Mouse (Mus musculus): ENCODE measurements around the gene Cdh4. TPM values are rescaled to one million over a fixed set of nuclear protein-coding genes. Genes with fewer than 3 reads are reported as not detected.
A peak's percentile ranks its signal among the peaks of the same experiment; 100 is the strongest.

Cdh4 gene
- polyA plus RNA-seq, 1 experiment, result 0.55 TPM

DNA sequence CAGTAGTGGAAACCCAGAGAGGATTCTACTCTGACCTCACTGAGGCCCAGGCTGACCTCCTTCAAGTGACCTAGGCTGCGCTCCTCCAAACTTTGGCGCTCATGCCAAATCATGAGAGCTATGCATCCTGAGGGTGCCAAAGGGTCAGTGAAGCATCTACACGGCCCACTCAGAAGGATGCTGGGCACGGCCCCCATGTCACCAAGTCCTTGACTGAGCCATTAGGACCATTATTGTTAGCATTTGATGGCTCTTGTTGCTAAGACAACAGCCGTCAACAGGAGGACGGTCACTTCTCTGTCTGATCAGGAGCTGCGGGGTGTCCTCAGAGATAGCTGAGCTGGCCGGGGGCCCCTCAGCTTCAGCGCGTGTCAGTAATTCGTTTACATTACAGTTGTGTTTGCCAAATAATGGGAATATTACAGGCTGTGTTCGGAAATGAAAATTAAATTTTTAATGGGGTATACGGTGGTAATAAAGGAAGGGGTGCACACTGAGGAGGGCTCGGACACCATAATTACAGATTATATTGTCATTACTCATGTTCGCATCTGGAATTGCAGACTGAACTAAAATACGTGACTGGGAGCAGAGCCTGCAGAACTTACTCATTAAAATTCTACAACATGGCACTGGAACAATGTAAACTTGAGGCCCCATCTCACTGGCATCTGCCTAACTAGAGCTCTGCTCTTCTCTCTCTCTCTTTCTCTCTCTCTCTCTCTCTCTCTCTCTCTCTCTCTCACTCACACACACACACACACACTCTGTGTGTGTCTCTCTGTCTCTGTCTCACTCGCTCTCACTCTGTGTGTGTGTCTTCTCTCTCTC, 181.6 kb downstream of the Cdh4 start:
- 82% methylated on average over 17 of the region's 17 CpGs for WGBS
- Histone ChIP-seq H3K4me3 (replicated peaks; ENCODE audit: control insufficient read depth, low read depth, low read length) (no peak overlapping the region), H3K27ac (ENCODE audit: control insufficient read depth, insufficient read depth, low read depth, low read length, poor library complexity) (no peak overlapping the region), H3K4me1 (ENCODE audit: control insufficient read depth, insufficient read depth, low read length) (no peaks in the 10 kb centered on the region)
- TF ChIP-seq CTCF (IDR thresholded peaks at IDR 0.05; ENCODE audit: control insufficient read depth, insufficient read depth, low read length) (no peak), POLR2A (IDR thresholded peaks at IDR 0.05; ENCODE audit: borderline replicate concordance, control insufficient read depth, low read depth, low read length) (no peak)

DNA sequence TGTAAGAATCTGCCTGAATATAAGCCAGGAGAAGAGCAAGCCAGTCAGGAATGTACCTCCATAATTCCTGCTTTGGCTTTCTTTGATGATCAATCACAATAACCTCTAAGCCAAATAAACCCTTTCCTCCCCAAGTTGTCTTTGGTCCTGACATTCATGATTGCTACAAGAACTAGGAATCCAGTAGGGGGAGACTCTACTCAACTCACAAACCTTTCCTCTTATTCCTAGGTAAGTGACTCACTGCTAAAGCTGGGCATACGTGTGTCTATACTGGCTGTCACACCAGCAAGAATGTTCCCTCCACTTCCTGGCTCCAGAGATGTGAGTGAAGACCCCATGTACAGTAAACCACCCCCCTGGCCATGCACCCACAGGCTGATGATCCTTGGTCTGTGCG, 185.3 kb downstream of the Cdh4 start:
- 74% methylated on average over 2 of the region's 2 CpGs for WGBS
- Histone ChIP-seq H3K27ac (ENCODE audit: control insufficient read depth, insufficient read depth, low read depth, low read length, poor library complexity) (no peak overlapping the region), H3K4me3 (replicated peaks; ENCODE audit: control insufficient read depth, low read depth, low read length) (no peak overlapping the region), H3K4me1 (ENCODE audit: control insufficient read depth, insufficient read depth, low read length) (no peaks in the 10 kb centered on the region)
- TF ChIP-seq POLR2A (IDR thresholded peaks at IDR 0.05; ENCODE audit: borderline replicate concordance, control insufficient read depth, low read depth, low read length), result no peak
- no peak for TF ChIP-seq CTCF (IDR thresholded peaks at IDR 0.05; ENCODE audit: control insufficient read depth, insufficient read depth, low read length)

DNA sequence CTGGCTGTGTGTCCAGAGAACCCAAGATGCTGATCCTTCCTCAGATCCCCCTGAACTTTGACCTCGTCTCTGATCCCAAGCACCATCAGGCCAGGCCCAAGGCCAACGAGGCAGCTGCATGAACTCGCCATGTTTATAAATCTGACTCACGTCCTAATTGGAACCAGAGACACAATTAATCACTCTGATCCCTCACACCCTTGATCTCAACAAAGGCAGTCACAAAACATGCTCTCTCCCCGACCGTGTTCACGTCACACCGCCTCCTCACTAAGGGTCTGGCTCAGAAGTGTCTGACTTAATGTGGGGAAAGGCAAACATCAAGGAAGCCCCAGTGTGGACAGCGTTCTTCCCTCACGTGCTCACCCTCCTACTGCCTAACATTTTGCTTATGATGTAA, 188.5 kb downstream of the Cdh4 start:
- WGBS, result 72% methylated on average over 10 of the region's 10 CpGs
- H3K4me1 ChIP-seq (ENCODE audit: control insufficient read depth, insufficient read depth, low read length), result no peaks in the 10 kb centered on the region
- TF ChIP-seq CTCF (IDR thresholded peaks at IDR 0.05; ENCODE audit: control insufficient read depth, insufficient read depth, low read length) (no peak), POLR2A (IDR thresholded peaks at IDR 0.05; ENCODE audit: borderline replicate concordance, control insufficient read depth, low read depth, low read length) (no peak)
- no peak overlapping the region for H3K27ac ChIP-seq (ENCODE audit: control insufficient read depth, insufficient read depth, low read depth, low read length, poor library complexity)
- no peak overlapping the region for H3K4me3 ChIP-seq (replicated peaks; ENCODE audit: control insufficient read depth, low read depth, low read length)

DNA sequence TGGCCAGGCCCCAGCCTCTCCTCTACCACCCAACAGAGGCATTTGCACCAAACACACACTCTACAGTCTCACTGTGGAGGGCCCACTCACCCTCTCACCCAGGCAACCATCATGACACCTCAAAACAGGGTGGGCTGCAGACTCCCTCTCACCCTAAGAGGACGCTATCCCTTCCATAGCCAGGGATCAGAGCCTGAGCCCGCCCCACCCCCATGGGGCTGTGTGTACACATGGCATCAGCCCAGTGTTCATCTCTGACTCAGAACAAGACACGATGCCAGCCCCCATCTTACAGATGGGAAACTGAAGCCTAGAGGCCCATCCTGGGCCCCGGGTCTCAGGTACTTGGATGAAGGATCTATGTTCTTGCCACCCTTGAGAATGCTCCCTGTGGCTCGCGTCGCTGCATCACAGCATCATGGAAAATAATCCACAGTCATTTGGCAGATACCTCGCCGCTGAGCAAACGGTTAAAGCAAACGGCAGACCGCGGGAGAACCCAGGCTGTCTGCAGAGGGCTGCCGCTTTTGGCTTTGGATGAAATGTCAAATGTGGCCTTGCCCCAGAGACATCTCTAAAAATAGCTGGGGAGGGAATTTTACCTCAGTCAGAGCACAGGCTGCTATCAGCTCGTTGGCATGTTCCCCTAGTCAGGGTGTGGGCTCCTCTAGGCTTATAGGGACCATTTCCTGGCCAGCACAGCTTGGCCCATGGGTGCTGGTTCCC, 198.5 kb downstream of the Cdh4 start:
- H3K4me1 ChIP-seq (ENCODE audit: control insufficient read depth, insufficient read depth, low read length), result no peaks in the 10 kb centered on the region
- TF ChIP-seq CTCF (IDR thresholded peaks at IDR 0.05; ENCODE audit: control insufficient read depth, insufficient read depth, low read length) (no peak), POLR2A (IDR thresholded peaks at IDR 0.05; ENCODE audit: borderline replicate concordance, control insufficient read depth, low read depth, low read length) (no peak)
- H3K4me3 ChIP-seq (replicated peaks; ENCODE audit: control insufficient read depth, low read depth, low read length), result no peak overlapping the region
- no peak overlapping the region for H3K27ac ChIP-seq (ENCODE audit: control insufficient read depth, insufficient read depth, low read depth, low read length, poor library complexity)
- WGBS, result 84% methylated on average over 15 of the region's 15 CpGs

DNA sequence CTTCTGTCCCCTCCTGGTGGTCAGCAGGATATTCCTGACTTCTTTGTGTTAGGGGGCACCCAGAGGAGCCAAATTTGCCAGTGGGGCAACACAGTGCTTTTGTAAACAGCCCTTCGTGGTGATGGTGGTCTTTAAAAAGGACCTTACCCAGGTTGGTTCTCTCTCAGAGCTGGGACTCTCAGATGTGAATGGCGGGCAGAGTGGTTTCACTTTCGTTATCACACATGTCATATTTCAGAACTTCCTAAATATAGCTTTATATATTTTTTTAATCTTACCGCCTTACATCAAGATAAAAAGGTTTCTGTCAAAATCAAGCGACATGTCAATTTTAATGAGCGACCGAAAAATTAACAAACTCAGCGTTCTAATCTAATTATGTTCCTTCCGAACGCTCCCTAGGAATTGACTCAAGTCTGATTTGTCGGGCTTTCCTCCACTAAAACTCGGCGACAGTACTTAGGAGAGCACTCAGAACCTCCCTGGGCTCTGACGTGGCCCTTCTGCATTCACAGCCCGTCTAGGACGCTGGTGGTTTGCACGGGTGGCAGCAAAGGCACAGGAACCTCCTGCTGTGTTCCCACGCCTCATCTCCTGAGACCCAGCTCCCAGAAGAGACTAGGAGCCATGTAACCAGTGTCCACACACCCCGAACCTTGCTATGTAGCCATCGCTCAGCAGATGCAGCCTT, 206.5 kb downstream of the Cdh4 start:
- WGBS, result 53% methylated on average over 20 of the region's 20 CpGs
- no peak overlapping the region for H3K27ac ChIP-seq (ENCODE audit: control insufficient read depth, insufficient read depth, low read depth, low read length, poor library complexity)

DNA sequence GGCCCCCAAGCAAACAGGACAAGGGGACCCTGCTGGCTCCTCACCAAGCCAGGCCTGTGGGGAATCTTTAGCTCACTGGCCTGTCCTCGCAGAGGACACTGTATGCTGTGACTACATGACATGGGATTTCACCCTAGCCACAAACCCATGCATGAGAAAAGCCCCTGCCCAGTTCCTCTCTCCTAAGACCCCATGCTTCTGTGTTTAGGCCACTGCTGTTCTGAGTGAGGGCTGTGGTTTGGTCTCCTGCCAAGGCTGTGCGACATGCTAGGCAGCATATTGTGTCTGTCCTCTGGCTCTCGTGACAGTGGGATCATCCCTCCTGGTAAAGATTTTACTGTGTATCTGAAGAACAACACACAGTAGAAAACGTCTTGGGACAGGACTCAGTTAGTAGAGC, 207.1 kb downstream of the Cdh4 start:
- 20% methylated on average over 4 of the region's 4 CpGs for WGBS
- TF ChIP-seq CTCF (IDR thresholded peaks at IDR 0.05; ENCODE audit: control insufficient read depth, insufficient read depth, low read length), result no peak
- no peak for TF ChIP-seq POLR2A (IDR thresholded peaks at IDR 0.05; ENCODE audit: borderline replicate concordance, control insufficient read depth, low read depth, low read length)
- H3K4me3 ChIP-seq (replicated peaks; ENCODE audit: control insufficient read depth, low read depth, low read length), result no peak overlapping the region
- H3K27ac ChIP-seq (ENCODE audit: control insufficient read depth, insufficient read depth, low read depth, low read length, poor library complexity), result no peak overlapping the region
- no peaks in the 10 kb centered on the region; the same call in 1 of the 2 replicates for H3K4me1 ChIP-seq (ENCODE audit: control insufficient read depth, insufficient read depth, low read length)

More for the DNA sequence above, 206.5 kb downstream of the Cdh4 start:
- H3K4me3 ChIP-seq (replicated peaks; ENCODE audit: control insufficient read depth, low read depth, low read length), result peak overlapping the region; percentile 30
- TF ChIP-seq CTCF (IDR thresholded peaks at IDR 0.05; ENCODE audit: control insufficient read depth, insufficient read depth, low read length) (no peak), POLR2A (IDR thresholded peaks at IDR 0.05; ENCODE audit: borderline replicate concordance, control insufficient read depth, low read depth, low read length) (no peak)
- no peaks in the 10 kb centered on the region; the same call in 1 of the 2 replicates for H3K4me1 ChIP-seq (ENCODE audit: control insufficient read depth, insufficient read depth, low read length)

DNA sequence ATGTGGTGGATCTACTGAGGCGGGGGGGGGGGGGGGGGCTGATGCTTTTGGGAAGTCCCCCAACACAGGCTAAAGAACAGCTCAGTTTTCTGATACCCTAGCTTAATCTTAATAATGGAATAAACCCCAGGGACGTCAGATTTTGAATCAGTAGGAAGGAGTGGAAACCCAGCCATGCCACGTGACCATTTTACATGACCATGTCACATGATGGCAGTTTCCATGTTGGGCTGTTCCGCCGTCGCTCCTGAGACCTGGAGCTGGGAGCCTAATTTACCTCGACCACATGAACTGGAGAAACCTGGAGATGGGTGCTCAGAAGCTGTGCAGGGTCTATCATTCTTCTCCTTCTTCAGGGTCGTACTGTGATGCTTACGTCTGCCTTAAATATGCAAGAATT, 207.9 kb downstream of the Cdh4 start:
- TF ChIP-seq POLR2A (IDR thresholded peaks at IDR 0.05; ENCODE audit: borderline replicate concordance, control insufficient read depth, low read depth, low read length), result no peak
- TF ChIP-seq CTCF (IDR thresholded peaks at IDR 0.05; ENCODE audit: control insufficient read depth, insufficient read depth, low read length), result no peak
- H3K27ac ChIP-seq (ENCODE audit: control insufficient read depth, insufficient read depth, low read depth, low read length, poor library complexity), result no peak overlapping the region
- no peak overlapping the region for H3K4me3 ChIP-seq (replicated peaks; ENCODE audit: control insufficient read depth, low read depth, low read length)
- no peaks in the 10 kb centered on the region; the same call in 1 of the 2 replicates for H3K4me1 ChIP-seq (ENCODE audit: control insufficient read depth, insufficient read depth, low read length)
- 77% methylated on average over 9 of the region's 9 CpGs for WGBS

DNA sequence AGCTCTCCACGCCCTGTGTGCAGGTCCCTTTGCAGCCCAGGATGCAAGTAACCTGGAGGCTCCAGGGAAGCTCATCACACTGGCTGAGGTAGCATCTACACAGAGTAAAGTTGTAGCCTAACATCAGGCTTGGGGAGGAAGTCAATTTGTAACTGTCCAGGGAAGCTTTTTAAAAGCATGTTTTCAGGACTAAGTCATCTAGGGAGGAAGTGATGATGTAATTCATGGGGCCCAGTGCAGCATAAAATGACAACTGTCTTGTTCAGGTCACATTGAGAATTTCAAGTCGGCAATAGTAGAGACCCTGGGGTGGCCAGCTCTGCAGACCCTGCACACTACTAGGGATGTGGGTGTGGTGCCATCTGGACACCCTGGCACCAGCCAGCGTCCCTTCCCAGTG, 213.3 kb downstream of the Cdh4 start:
- H3K4me1 ChIP-seq (ENCODE audit: control insufficient read depth, insufficient read depth, low read length), result no peaks in the 10 kb centered on the region
- TF ChIP-seq CTCF (IDR thresholded peaks at IDR 0.05; ENCODE audit: control insufficient read depth, insufficient read depth, low read length) (no peak), POLR2A (IDR thresholded peaks at IDR 0.05; ENCODE audit: borderline replicate concordance, control insufficient read depth, low read depth, low read length) (no peak)
- WGBS, result 46% methylated on average over 3 of the region's 3 CpGs
- no peak overlapping the region for H3K4me3 ChIP-seq (replicated peaks; ENCODE audit: control insufficient read depth, low read depth, low read length)
- H3K27ac ChIP-seq (ENCODE audit: control insufficient read depth, insufficient read depth, low read depth, low read length, poor library complexity), result no peak overlapping the region
